Mouse (Mus musculus) left cerebral cortex, adult 18-20 months (tissue): ENCODE data around the gene Clpp. TPM values are rescaled to one million over a fixed set of nuclear protein-coding genes. Genes with fewer than 3 reads are reported as not detected.

Source experiments
- DNase-seq, 2 experiments: peaks; one replicate each; pipeline ENCODE4 v3.0.0; 2021 to 2022; ENCODE audit warnings: low spot score in 2 of 2, mixed read lengths in 1 of 2
- total RNA-seq, 2 experiments: library from RNA; stranded (reverse); gene quantifications; 2 replicates each; pipeline ENCODE4 v1.2.3; 2021

The Clpp gene
- total RNA-seq, 2 experiments from 2014 or later, result 63.8 to 67.7 TPM

DNA sequence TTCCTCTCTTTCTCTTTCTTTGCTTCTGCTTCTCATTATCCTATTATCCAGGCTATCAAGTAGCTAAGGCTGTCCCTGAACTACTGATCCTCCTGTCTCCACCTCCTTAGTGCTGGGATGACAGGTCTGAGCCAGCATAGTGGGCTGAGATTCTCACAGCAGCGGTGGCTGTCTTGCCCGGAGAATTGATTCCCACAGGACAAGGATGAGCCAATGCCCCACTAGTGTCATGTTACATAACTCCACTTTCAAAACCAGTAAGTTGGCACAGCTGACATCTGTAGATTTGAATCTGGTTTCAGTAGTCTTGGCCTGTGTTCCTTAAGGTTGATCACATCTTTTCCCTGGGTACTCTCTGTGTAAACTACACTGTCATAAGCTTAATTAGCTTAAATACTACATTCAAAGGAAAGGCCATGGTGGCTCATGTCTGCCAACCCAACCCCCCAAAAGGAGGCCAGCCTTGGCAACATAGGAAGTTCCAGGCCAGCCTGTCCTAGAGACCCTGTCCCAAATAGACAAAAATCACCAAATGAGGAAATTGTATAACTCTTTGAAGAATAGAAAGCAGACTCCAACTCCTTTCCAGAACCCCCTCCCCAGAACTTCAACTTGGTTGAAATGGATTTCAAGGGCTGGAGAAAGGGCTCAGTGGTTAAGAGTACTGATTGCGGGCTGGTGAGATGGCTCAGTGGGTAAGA lies 3.9 kb upstream of the Clpp start:
- no peak for DNase-seq

DNA sequence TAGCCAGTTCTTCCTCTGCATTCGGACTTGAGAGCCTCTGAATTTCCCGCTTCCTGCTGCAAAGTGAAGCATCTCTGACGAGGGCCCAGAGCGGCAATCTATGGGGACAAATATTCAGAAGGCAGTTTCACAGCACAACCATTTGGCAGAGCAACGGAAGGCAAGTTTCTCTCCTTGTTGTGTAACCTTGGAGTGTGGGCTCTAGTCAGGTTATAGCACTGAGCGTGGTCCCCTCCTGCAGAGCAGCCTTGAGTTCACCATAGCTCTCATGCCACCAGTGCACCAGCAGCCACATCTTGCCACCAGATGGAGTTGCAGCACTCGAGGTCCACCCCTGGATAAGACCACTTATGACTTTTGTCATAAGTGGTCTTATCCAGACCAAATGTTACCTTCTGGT lies 1.7 kb upstream of the Clpp start:
- no peak for DNase-seq

DNA sequence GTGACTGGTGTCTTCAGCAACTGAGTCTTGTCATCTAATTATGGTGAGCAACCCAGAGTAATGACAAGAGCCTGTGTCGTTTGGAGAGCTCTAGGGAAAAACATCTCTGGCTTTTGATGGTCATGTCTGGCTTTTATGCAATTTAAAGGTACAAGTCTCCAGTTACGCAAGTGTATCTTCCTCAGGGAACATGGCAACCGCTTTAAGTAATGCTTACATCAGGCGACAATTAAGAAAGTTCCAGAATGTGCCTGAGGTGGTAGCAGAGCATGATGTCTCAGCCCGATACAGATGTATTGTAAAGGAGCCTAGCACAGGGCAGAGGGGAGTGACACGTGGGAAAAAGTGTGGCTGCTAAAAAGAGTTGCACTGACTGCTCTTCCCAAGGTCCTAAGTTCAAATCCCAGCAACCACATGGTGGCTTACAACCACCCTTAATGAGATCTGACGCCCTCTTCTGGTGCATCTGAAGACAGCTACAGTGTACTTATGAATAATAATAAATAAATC lies 1.1 kb upstream of the Clpp start:
- no peak for DNase-seq

DNA sequence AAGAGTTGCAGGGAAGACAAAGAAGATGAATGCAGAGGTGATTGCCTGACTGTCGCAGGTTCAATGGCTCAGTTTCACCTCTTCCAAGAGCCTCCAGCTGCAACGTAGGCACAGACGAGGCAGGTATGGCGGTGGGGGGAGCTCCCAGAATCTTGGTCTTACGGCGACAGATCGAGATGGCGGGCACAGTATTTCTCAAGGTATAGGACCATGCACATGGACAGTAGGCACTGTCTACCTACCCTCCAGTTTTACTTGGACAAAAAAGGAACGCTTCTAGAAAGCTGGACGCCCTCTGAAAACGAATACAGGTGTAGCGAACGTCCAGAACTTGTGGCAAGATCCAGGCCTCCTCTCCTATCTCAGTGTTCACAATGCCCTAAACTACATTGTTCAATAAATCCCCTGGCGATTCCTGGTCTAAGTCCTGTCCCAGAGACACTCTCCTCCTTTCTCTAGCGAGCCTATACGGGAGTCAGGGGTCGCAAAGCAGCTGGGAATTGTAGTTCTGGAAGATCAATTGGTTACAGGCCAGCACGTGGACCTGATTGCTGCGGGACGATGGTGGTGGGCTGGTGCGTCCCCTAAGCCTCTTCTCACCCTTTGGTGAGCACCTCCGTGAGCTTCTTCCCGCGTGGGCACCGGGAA lies 514 bp upstream of the Clpp start:
- DNase-seq, result peak; percentile 73 to 78

DNA sequence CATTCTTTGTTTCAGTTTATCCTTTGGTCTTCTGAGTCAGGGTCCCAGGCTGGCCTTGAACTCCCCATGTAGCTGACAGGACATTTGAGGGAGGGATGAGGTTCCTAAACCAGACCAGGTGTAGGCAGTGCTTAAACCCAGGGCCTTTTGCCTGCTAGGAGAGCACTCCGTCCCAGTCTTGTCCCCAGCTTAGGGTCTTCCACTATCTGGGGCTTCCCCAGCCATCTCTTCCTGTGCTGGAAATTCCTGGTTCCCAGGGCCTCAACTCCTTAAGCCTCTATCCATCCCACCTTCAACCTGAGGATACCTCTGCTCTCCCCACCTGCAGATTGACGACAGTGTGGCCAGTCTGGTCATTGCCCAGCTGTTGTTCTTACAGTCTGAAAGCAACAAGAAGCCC lies 861 bp downstream of the Clpp start:
- no peak for DNase-seq

DNA sequence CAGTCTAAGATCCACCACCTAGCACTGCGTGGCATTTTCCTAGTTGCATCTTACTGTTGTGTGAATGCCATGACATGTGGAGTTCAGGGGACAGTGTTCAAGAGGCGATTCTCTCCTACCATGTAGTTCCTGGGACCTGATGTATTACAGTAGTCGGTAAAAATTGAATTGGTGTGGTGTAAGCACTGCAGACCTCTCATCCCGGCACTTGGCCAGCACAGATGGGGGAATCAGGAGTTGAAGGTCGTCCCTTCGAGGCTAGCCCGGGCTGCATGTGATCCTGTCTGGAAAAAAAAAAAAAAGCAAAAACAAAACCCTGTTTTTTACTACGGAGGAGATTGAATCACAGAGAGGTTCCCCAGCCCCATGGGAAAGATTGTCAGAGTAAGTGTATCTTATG lies 4.9 kb downstream of the Clpp start:
- no peak for DNase-seq

DNA sequence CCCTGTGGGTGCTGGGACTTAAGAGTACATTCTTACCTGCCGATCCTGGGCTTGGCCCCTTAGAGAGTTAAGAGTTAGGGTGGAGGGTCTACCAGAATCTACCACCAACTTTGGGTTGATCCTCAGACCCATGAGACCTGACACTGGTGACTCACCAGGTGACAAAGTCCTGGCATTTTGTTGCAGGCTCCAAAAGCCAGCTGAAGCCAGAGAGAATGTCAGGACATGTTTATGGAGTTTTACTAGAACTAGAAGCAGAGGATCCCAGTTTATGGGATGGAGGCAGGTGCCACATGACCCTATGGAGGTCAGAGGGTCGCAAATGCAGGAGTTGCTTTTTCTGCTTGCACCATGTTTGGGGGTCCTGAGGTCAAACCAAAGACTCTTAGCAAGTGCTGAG lies 6.4 kb downstream of the Clpp start:
- no peak for DNase-seq

DNA sequence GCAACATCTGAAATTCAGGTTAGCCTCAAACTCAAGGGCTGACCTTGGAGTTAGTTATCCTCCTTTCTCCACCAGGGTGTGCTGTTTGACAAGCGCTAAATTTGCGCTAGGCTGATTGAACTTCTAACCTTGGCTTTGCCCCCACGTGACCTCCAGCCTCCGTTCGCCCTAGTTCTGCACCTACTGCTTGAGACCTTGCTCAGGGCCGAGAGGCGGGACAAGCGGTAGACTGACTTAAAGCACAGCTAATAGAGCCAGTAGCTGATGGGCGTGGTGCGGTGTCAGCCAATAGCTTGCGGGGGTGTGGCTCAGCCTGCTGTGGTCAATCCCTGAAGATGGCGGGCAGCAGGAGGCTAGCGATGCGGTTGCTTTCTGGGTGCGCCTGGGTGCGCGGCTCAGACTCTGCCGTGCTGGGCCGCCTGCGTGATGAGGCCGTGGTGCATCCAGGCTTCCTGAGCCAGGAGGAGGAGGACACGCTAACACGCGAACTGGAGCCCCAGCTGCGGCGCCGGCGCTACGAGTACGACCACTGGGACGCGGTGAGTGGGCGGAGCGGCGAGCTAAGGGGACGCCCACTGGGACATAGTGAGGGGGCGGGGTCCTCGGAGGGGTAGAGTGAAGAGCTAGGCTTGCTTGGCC lies 7.0 kb downstream of the Clpp start, which contains the start of gene Alkbh7:
Gene Alkbh7, plus strand, starts transcription at position 311 of the 639 bp plus-strand sequence.
- DNase-seq, result peak; percentile 90 to 93

DNA sequence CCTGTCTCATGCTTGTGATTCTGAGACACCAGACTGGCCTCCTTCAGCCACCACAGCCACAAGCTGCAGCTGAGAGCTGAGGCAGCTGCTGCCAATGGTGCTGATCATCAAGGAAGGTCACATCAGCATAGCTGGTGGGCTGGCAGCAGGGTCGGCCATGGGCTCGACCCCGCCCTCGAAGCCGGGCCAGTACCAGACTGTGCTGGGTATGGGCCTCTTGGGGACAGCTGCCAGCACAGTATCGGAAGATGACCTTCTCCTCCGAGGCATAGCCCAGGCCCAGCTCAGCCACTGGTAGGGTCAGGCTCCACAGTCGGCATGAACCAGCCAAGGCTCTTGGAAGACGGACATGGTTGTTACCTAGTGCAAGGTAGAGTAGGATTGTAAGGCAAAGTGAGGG lies 9.3 kb downstream of the Clpp start:
- no peak for DNase-seq

DNA sequence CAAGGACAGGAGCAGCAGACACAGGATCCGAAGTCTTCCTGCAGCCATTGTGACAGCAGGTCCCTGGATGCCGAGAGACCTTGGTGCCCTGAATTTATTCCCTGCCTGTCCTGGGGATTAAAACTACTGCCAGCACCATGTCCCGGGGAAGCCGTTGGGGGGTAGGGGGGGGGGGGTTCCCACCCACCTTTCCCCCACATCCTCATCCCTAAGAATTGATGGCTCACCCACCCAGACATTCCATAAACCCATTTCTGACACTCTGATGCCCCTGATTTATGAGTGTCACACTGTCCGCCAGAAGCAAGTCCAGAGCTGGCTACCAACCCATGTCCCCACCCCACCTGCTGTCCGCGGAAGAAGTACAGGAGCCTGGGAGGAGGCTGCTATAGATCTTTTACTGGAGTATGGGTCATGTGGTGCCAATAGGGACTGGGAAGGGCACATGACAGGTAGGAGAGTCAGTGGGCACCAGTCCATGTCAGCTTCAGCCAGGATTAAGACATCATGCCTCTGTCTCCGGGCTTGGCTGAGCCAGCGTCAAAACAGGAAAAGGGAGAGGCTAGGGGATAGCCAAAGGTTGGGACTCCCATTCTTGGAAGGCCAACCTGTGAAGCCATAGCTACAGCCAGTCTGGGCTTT lies 10.0 kb downstream of the Clpp start, which contains the start of gene Pspn:
Gene Pspn, minus strand, starts transcription at position 51 of the 642 bp plus-strand sequence.
- DNase-seq, result no peak

DNA sequence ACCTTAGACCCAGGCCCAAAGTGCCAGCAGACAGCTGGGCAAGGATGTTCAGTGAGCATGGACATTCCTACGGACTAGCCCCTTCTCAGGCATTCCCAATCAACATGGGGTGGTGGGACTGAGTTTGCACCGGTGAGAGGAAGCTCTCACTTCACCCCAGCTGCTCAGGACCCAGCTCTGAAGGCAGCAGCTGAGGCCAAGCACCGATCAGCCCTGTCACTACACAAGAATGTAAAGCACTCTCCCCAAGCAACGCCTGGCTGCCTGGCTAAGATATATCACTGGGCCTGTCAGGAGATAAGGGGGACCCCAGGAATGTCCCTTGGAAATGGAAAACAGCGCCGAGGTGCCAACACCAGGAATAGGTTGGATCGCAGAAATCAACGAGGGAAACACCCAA lies 11.1 kb downstream of the Clpp start:
- DNase-seq, result no peak

DNA sequence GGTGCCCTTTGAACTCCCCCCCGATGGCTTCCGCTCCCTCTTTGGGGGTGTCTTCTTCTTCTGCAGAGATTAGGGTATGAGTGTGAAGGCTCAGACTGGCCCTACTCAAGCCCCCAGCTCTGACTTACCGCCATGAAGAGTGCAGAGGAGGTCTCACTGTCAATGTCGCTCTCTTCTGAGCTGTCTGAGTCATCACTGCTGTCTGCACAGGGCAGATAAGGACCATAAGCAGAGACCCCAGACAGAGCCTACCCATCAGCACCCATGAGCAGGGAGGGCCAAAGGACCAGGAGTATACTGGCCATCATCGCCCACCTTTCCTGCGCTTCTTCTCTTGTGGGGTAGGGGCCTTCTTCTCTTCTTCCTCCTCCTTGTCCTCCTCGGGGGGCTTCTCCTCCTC lies 13.9 kb downstream of the Clpp start:
- no peak for DNase-seq

DNA sequence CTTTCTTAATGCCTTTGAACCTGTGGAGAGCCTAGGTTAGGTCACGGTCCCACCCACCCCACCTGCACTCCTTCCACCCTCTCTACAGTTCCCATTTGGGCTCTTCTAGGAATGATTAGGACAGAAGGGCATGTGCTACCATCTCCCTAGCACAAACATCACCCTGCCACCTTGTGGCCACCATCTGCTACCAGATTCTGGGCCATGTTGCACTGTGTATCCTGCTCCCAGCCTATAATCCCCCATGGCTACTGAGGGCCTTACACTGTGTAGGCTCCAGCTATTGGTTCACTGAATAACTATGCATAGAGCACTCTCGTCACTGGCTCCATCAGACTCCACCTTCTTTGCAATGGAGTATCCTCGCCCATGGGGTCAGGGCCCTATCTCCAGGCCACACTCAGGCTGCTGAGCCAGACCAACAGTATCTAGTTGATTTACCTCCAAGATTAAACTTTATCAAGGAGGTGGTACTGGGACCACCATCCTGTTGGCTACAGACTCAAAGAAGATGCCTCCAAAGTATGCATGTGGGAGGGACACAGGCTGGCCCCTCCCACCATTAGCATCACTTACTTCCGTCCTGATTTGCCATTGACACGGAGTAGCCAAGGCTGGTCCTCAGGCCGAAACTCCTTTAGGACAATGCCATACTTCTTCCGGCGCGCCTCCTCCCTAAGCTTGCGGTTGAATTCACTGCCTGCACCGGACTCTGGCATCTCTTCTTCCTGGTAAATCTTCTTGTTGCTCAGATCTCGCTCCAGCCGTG lies 17.2 kb downstream of the Clpp start:
- DNase-seq, result no peak

DNA sequence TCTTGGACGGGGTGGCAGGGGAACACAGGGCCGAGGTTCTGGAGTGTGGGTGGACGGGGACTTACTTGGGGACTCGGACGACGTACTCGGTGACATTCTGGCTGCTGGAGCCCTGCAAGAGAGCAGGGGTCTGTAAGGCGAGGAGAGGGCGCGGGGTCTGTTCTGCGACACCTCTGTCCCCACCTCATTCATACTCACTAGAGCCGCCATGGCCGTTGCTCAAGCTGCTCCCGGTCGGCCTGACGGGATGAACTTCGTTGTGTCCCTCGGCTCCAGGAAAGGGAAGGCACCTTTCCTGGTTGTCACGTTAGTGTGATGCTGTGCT lies 20.8 kb downstream of the Clpp start:
- peak in 1 of 2 experiments; percentile 20 for DNase-seq

DNA sequence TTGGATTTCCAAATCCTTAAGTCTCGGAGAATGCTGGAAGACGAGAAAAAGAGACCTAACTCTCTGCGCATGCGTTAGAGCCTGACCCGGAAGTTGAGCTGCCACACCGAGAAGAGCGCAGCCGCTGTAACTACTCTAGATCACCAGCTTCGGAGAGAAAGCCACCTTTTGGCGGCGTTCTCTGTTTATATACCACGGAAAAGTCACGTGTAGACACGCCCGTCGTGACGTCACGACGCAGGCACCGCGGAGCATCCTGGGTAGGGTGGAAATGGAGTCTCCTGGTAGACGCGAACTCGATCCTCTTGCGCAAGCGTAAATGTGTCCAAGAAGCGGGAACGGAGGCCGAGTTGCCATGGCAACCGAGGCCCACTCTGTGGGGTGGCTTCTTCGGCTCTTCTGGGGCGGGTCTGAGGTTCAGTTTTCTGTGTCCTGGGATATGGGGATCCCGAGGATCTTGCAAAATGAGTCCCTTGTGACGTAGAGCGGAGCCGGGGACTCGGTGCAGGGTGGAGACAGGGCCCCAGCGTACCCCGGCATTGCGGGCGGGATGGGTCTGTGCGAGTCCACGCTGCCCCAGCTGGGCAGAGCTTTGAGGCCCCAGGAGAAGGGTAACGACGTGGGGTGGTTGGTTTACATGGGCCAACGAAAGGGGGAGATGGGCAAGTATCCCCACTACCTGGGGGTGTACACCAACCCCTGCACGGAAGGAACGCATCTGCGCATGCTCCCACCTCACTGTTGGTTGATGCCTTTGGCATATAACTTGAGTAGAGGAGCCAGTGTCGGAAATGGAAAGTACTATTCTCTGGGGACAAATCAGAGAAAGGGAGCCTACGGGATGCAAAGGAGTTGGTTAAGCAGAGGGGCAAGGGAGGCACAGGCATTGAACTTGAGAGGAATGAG lies 21.4 kb downstream of the Clpp start, which contains the start of the genes Gtf2f1 and Gm17949:
Gene Gtf2f1, minus strand, starts transcription at position 53 of the 906 bp plus-strand sequence.
Gene Gm17949, plus strand, starts transcription at position 234 of the 906 bp plus-strand sequence.
- peak; percentile 93 to 96 for DNase-seq

DNA sequence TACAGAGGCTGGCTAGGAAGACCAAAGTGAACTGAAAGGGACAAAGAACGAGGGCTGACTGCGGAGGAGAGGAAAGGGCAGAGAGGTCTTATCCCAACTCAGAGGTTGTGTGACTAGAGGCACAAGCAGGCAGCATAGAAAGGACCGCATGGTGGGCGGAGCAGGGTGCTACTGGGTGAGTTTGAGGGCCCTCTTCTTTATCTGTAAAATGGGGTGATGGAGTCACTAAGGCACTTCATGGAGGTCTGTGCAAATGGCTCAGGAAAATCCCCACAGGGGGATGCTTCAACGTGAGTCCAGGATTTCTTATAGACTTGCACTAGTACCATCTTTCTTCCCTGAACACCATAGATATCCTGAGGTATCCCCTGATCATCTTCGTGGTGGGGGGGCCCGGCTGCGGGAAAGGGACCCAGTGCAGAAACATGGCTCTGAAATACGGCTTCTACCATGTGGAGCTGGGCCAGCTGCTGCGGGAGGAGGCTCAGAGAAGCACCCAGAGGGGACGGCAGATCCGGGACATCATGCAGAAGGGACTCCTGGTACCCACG lies 22.2 kb downstream of the Clpp start:
- DNase-seq, result no peak

DNA sequence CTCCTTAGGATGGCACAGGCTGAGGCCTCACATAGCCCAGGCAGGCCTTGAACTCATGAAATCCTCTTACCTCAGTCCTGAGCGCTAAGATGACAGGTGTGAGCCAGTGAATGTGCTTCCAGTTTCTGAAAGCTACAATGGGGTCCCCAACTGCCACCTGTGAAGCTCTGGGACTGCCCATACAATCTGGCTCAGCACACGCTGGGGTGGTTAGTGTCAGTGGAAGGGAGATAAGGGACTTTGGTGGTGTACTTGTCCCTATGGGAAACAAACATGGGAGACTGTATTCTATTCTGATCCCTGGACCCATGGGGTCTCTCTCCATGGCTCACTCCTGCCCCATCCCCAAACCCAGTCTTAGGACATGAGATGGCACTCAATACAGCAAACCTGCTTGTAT lies 29.6 kb downstream of the Clpp start:
- no peak for DNase-seq

DNA sequence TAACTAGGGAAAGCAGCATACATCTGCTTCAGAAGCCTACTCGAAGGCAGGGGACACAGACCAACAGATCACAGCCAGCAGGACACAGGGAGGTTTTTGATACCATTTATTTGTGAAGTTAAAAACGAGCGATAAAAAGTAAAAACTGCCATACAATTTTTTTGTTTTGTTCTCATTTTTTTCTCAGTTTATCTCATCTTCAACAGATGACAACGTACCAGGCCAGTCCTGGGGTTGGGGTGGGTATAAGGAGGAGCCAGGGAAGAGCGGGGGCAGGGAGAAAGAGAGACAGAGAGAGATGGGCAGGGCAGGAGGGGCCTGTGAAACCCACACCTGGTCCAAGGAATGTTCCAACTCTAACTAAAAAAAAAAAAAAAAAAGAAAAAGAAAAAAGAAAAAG lies 30.9 kb downstream of the Clpp start:
- DNase-seq, result no peak

DNA sequence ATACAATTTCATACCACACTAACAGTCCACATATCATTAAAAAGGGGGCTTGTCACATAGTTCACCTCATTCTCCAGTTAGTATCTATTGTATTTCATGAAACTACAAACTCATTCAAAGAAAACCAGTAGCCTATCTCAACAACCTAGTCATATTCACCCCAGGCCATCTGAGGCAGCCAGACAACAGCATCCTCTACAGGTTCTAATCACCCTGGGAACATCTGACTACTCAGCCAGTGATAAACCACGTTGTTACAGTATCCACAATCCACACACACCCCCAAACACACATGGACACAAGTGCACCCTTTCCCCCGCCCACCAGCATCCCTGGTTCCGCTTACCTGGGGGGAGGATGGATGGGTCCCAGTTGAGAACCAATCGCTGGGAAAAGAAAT lies 37.4 kb downstream of the Clpp start:
- DNase-seq, result no peak

DNA sequence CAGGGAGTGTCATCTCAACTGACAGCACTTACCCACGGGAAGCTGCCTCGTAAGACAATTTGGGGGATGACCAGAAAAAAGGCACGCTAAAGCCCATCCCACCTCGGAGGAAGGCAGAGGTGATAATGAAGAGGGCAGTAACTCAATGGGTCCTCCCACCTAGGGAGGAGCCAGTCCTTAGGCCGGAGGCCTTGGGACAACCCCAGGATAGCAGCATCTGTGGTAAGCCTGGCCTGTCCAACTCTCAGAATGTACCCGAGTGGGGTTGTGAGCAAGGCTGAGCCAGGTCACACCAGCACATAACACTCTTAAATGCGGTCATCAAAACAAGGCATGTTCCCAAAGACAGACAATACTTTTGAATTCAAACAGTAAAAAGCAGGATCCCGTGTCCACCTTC lies 39.6 kb downstream of the Clpp start:
- DNase-seq, result no peak
